Mouse (Mus musculus) forebrain, embryonic 14.5 days (tissue): ENCODE measurements around the gene Dgki. TPM values are rescaled to one million over a fixed set of nuclear protein-coding genes. Genes with fewer than 3 reads are reported as not detected.

Experiments used
- ATAC-seq: fragments of 200-750 bp; cut with Nextera tagmentation; 2 replicates; pipeline ENCODE4 v1.8.0; 2017; ENCODE audit warnings: mild to moderate bottlenecking, moderate library complexity
- DNase-seq: peaks from one replicate; pipeline ENCODE4 v3.0.0-alpha.2; 2015; ENCODE audit warnings: low spot score
- H3K27ac ChIP-seq: fragments of 300-500 bp; sonication (generic); 2 replicates; pipeline ENCODE4 v1.5.1; 2014; ENCODE audit warnings: low read depth, mild to moderate bottlenecking, control low read depth, low read length, moderate library complexity
- H3K27me3 ChIP-seq: fragments of 300-500 bp; sonication (generic); replicated peaks from 2 replicates; pipeline ENCODE4 v1.6.1; 2014; ENCODE audit warnings: low read length, control low read depth, mixed read lengths; ENCODE audit not compliant: control insufficient read depth, insufficient read depth
- H3K36me3 ChIP-seq: fragments of 300-500 bp; sonication (generic); 2 replicates; pipeline ENCODE4 v1.6.1; 2014; ENCODE audit warnings: low read length, control low read depth; ENCODE audit not compliant: control insufficient read depth, insufficient read depth
- H3K4me1 ChIP-seq: fragments of 300-500 bp; sonication (generic); 2 replicates; pipeline ENCODE4 v1.6.1; 2014; ENCODE audit warnings: antibody characterized with exemption, low read length, control low read depth; ENCODE audit not compliant: control insufficient read depth, insufficient read depth
- H3K4me2 ChIP-seq: fragments of 300-500 bp; sonication (generic); 2 replicates; pipeline ENCODE4 v1.6.1; 2014; ENCODE audit warnings: mild to moderate bottlenecking, control low read depth, low read length
- H3K4me3 ChIP-seq: fragments of 300-500 bp; sonication (generic); 2 replicates; pipeline ENCODE4 v1.5.1; 2014; ENCODE audit warnings: low read depth, low read length, control low read depth
- H3K9ac ChIP-seq: fragments of 300-500 bp; sonication (generic); 2 replicates; pipeline ENCODE4 v1.6.1; 2014; ENCODE audit warnings: mild to moderate bottlenecking, low read length, control low read depth, moderate library complexity
- H3K9me3 ChIP-seq: fragments of 300-500 bp; sonication (generic); replicated peaks from 2 replicates; pipeline ENCODE4 v1.6.1; 2016; ENCODE audit warnings: low read length, control low read depth, mixed read lengths; ENCODE audit not compliant: control insufficient read depth
- WGBS: fragments of 180-500 bp; shearing (Covaris S2); extraction: QIAGEN DNeasy Blood & Tissue Kit; methylation state at CpG from one replicate; pipeline ENCODE4 v1.1.7; 2014; 5-methylcytosine and 5-hydroxymethylcytosine counted together
- polyA plus RNA-seq: library from polyadenylated mRNA; unstranded; fragments of >200 nt; fragmentation: Nextera tagmentation; extraction: Ambion mirVana; gene quantifications from 2 replicates; pipeline ENCODE4 v1.2.1, GENCODE M21; 2014

The Dgki gene
- polyA plus RNA-seq, 1 experiment from 2014 or later: 3.8 TPM

- 49% methylated on average over 8 of the region's 8 CpGs for WGBS
- Histone ChIP-seq H3K36me3 (no peaks in the 10 kb centered on the region), H3K4me3 (no peak overlapping the region), H3K4me2 (no peak overlapping the region), H3K9me3 (no peaks in the 10 kb centered on the region), H3K27ac (no peak overlapping the region), H3K4me1 (0 out of 2 replicates have a peak, but pooled peaks cover 4% of the 10 kb centered on the region), H3K27me3 (no peaks in the 10 kb centered on the region), H3K9ac (no peak overlapping the region)
- ATAC-seq: peak; percentile 52
- peak; percentile 47 for DNase-seq
These were observed 210.6 kb downstream of the Dgki start for GRCm38 (mm10) chr6:37089148-37090111.

DNA sequence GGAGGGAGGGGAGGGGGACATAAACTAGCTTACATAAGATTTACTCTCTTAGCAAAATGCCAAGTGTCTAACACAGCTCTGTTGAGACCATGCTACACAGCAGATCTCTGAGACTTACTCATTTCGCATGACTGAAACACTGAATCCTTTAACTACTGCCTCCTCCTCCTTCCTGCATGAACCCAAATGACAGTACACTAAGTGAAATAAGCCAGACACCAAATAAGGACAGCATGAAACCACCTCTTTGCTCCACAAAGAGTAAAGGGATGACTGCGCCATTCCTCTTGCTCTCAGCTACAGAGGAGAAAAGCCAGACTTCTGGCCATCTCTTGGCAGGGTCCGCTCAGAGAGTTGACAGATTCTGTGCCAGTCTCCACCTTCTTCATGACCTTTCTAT lies 217.0 kb downstream of the Dgki start:
- no peaks in the 10 kb centered on the region for H3K9me3 ChIP-seq
- no peaks in the 10 kb centered on the region for H3K36me3 ChIP-seq
- H3K4me1 ChIP-seq: no peaks in the 10 kb centered on the region
- H3K9ac ChIP-seq: no peak overlapping the region
- no peak overlapping the region for H3K4me3 ChIP-seq
- 90% methylated on average over 3 of the region's 3 CpGs for WGBS
- H3K4me2 ChIP-seq: no peak overlapping the region
- no peak for DNase-seq
- no peak overlapping the region for H3K27ac ChIP-seq
- no peaks in the 10 kb centered on the region for H3K27me3 ChIP-seq
- ATAC-seq: no peak

- Histone ChIP-seq H3K36me3 (no peaks in the 10 kb centered on the region), H3K9ac (no peak overlapping the region), H3K4me3 (no peak overlapping the region), H3K4me2 (no peak overlapping the region), H3K9me3 (no peaks in the 10 kb centered on the region), H3K27me3 (no peaks in the 10 kb centered on the region), H3K4me1 (no peaks in the 10 kb centered on the region), H3K27ac (no peak overlapping the region)
- DNase-seq (no peak), ATAC-seq (no peak)
- WGBS: 79% methylated on average over 9 of the region's 9 CpGs
These were observed 227.5 kb downstream of the Dgki start for GRCm38 (mm10) chr6:37072401-37073016.

DNA sequence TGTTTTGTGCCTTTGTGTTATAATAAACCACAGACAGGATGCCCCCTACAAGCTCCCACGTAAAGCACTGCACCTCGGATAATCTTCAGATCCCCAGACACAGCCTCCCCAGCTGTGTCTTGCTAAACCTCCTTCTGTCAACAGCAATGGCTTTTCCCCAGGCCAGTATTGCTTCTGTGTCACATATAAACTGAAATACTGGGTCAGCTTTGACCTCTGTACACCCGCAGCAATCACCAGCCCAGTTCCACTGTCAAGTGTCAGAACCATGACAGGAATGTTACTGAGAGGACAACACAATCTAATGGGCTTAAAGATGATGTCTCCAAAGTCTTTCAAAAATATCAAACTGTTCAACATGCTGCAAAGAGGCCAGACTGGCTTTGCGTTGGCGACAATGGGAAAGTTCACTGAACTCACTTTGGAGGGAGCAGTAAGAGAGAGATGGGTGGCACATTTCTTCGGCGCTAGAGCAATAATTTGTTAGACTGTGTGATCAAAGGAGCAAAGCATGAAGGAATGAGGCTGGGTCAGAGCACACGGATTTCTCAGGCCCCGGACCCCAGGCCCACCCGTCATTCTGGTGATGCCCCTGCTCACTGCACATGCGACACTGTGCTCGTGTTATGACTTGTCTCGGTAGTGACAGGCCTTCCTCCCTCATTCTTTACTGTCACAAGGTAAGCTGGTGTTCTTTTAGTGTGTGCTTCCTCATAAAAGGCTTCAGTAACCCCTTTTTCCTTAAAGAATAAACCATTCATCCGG lies 230.0 kb downstream of the Dgki start:
- Histone ChIP-seq H3K4me1 (no peaks in the 10 kb centered on the region), H3K9me3 (no peaks in the 10 kb centered on the region), H3K9ac (no peak overlapping the region), H3K27ac (no peak overlapping the region), H3K36me3 (no peaks in the 10 kb centered on the region), H3K4me2 (no peak overlapping the region), H3K4me3 (no peak overlapping the region), H3K27me3 (no peaks in the 10 kb centered on the region)
- no peak for DNase-seq
- no peak for ATAC-seq
- 82% methylated on average over 14 of the region's 14 CpGs for WGBS

DNA sequence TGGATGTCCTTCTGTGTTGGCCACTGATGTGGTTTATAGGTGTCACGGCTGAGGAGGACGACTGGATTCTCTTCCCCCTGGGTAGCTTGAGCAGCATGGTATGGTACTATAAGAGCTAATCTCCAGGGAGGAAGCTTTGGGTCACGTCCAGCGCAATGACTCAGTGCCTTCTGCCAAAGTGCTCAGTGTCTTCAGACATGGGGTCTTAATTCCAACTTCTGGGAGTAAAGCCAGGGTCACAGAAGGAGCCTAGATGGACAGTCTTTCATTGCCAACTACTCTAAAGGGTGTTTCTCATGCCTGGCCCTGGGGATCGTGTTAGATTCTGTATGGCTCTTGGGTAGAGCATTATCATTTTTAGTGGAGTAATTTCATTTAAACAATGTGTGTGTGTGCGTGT lies 231.2 kb downstream of the Dgki start:
- no peaks in the 10 kb centered on the region for H3K9me3 ChIP-seq
- H3K27me3 ChIP-seq: no peaks in the 10 kb centered on the region
- DNase-seq (no peak), ATAC-seq (no peak)
- no peak overlapping the region for H3K9ac ChIP-seq
- H3K27ac ChIP-seq: no peak overlapping the region
- 89% methylated on average over 6 of the region's 6 CpGs for WGBS
- no peak overlapping the region for H3K4me2 ChIP-seq
- H3K4me1 ChIP-seq: no peaks in the 10 kb centered on the region
- H3K36me3 ChIP-seq: no peaks in the 10 kb centered on the region
- H3K4me3 ChIP-seq: no peak overlapping the region

DNA sequence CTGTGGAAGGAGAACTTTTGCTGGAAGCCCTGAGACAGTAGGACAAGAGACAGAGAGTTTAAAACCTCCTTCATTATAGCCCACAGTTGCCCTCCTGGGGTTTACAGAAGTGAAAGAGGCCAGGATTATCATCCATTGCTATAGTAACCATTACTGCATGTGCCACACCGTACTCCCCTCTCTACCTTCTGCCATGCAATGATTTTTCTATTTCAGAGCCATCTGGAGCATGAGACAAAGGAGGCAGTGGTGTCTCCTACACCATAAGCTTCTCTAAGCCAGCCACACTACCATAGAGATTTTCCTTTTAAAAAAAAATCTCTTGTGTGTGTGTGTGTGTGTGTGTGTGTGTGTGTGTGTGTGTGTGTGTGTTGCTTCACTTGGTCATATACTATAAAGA lies 232.6 kb downstream of the Dgki start:
- WGBS: 70% methylated on average over 1 of the region's 1 CpGs
- no peak overlapping the region for H3K4me3 ChIP-seq
- H3K9ac ChIP-seq: no peak overlapping the region
- H3K36me3 ChIP-seq: no peaks in the 10 kb centered on the region
- H3K27ac ChIP-seq: no peak overlapping the region
- DNase-seq (peak; percentile 13), ATAC-seq (peak; percentile 29; the same call in 1 of the 2 replicates)
- H3K4me1 ChIP-seq: no peaks in the 10 kb centered on the region
- H3K4me2 ChIP-seq: no peak overlapping the region
- no peaks in the 10 kb centered on the region for H3K27me3 ChIP-seq
- no peaks in the 10 kb centered on the region for H3K9me3 ChIP-seq

DNA sequence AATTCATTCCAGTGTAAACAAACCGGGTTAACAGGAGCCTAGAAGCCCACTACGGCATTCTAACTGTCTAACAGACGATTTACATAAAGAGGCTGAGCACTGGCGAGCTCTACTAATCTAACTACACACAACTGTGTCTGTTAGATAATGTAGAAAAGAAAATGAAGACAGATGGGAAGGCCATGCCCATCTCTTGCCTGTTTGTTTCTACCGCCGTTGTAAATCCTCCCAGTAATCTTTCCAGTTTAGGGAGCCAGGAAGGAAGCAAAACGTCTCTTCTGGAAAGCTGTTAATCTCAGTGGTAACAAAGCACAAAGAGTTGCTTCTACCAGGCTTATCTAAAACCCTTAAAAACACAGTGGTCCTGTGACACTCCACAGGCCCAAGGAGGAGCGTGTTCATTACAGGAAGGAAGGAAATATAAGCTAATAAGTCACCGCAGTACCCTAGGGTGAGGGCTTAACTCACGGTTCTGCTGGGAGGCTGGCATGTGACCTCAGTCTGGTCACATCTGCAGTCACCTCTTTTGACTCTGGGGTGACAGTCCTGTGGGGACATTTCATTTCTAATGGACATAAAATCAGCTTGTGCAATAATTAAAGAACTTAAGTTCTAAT lies 235.7 kb downstream of the Dgki start:
- Histone ChIP-seq H3K9ac (no peak overlapping the region), H3K27me3 (no peaks in the 10 kb centered on the region), H3K4me1 (no peaks in the 10 kb centered on the region), H3K4me3 (no peak overlapping the region), H3K4me2 (no peak overlapping the region), H3K27ac (no peak overlapping the region), H3K9me3 (no peaks in the 10 kb centered on the region), H3K36me3 (no peaks in the 10 kb centered on the region)
- ATAC-seq (no peak), DNase-seq (no peak)
- WGBS: 74% methylated on average over 10 of the region's 10 CpGs

DNA sequence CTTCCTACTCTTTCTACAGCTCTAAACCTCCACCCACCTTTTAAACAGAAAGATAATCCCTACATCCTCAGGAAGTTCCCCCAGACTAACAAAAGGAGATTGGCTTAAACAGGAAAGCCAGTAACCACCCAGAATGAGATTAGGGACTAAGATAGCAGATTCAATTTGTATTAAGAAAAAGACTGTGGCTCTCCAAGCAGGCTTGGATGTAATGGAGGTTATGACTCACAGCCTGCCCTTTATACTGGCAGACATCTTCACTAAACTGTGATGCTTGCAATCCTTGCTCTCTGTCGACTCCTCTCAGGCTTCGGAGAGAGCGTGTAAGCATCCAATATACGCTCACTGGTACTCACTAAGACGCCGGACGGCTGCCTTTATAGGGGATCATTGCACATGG lies 236.7 kb downstream of the Dgki start:
- Histone ChIP-seq H3K4me3 (no peak overlapping the region), H3K27me3 (no peaks in the 10 kb centered on the region), H3K9me3 (no peaks in the 10 kb centered on the region), H3K4me1 (no peaks in the 10 kb centered on the region), H3K9ac (no peak overlapping the region), H3K36me3 (no peaks in the 10 kb centered on the region), H3K27ac (no peak overlapping the region), H3K4me2 (no peak overlapping the region)
- ATAC-seq (no peak), DNase-seq (no peak)
- 95% methylated on average over 7 of the region's 7 CpGs for WGBS
